Mouse (Mus musculus) T-helper 2 cell (primary cell): ENCODE measurements around the gene Gm5114.

Source experiments
- in situ Hi-C: fragments of 300-600 bp; cut with MboI, MseI; formaldehyde crosslinking; loops from one replicate; pipeline ENCODE4 v1.15.1; 2025; ENCODE audit warnings: high pct_unique_total_duplicates

Gm5114 gene

GRCm38 (mm10) chr7:39413060-39413459 is at the start of gene Gm5114:
Gm5114 (minus strand) TSS chr7:39413160.
- in situ Hi-C loops, result loop anchor here (25.0 kb wide), 1 partner anchor 301 kb away; no protein-coding TSS in a partner anchor

DNA sequence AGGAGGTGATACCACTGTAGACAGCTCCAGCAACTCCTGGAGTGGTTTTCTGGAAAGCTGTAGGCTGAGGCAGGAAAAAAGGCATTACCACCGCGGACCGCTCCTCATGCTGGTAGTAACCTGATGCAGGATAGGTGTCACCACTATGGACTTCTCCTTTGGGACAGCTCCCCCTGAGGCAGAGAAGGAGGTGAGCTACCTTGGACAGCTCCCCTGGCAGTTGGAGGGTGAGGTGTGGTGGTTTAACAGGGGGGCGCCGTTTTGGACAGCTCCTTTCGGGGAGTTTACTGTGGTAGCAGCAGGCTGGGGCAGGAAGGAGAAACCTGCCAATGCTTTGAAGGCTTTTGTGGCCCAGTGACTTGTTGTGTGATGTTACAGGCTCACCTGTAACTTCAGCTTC is 42.8 kb upstream of the Gm5114 start:
- in situ Hi-C loops, result no loop called here

DNA sequence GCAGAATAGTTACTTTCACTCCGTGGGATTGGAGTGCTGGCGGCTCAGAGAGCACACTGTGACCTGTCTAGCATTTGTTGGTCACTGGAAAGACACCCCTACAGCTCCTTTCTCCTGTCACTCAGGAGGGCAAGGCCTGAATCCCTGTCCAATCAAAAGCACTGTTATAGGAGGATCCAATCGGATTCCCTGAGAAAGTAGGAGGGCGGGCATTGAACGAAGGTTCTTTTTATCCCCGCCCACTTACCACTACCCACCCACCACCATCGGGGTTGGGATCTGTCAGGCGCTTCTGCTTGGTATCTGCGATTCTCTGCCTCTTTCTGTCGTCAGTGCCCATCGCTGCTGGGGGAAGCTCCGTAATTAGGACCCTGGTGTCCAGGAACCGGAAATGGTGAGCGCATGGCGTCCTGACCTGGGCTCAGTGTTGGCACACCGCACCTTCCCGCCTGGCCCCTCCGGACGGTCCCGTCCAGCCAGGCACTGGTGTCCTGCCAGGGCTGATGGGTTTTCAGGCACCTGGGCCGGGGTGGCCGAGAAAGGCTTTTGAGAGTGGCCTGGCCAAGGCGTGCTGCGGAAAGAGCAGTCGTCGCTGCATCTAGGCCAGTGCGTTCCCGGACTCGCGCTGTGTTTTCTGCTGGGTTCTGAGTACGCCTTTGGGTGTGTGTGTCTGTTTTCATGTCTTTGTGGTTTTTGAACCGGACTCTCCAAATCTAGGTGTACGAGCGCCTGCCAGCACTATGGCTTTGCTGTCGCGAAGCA is 36.5 kb upstream of the Gm5114 start:
- in situ Hi-C loops, result loop anchor here (25.0 kb wide), 1 partner anchor 462 kb away; no protein-coding TSS in a partner anchor

DNA sequence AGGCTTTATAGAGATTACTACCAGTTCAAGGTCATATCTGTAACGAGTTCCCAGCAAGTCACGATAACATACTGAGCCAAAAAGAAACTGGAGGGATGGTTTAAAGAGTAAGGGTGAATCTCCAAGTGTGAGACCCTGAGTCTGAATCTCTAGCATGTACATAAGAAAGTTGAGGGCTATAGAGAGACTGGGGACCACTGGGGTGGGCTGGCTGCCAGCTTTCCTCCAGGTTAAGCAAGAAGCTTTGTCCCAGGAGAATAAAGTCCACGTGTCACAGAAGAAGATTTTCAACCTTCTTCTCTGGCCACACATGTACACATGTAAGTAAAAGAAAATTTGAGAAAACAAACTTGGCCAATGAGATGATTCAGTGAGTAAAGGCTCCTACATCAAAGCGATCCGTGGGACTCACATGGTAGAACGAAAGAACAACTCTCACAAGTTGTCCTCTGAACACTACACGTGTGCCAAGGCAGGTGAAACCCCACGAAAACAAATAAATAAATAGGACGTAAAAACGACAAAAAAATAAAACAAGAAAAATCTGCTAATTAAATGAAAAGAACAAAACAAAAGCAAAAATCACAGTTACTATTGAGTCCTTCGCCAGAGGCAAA is 35.8 kb upstream of the Gm5114 start:
- in situ Hi-C loops, result loop anchor here (25.0 kb wide), 1 partner anchor 461 kb away; no protein-coding TSS in a partner anchor

DNA sequence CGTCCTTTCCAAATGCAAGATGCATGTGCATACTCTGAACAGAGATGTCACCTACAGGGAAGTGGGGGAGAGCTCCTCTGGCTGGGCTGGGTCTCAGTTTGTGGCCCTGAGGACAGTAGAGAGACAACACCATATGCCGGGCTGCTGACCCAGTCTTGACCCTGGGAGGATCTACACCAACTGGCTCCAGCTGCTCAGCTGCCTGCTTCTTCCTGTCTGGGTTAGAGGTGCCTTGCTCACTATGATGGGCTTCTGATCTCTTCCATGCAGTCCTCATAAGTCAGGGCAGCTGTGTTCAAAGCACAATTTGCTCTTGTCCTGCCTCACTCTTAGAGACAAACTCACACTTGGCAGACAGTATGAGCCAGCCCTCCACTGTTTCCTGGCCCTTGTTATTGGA is 28.3 kb upstream of the Gm5114 start:
- in situ Hi-C loops, result loop anchor here (25.0 kb wide), 1 partner anchor 454 kb away; no protein-coding TSS in a partner anchor

- in situ Hi-C loops, result loop anchor here (25.0 kb wide), 1 partner anchor 453 kb away; no protein-coding TSS in a partner anchor
Measured at GRCm38 (mm10) chr7:39440362-39440761, 27.4 kb upstream of the Gm5114 start.
